Mouse (Mus musculus) liver, embryonic 14.5 days (tissue): ENCODE data around the gene Gpr37. TPM values are rescaled to one million over a fixed set of nuclear protein-coding genes. Genes with fewer than 3 reads are reported as not detected.

ENCODE experiments used
- ATAC-seq: fragments of 200-750 bp; cut with Nextera tagmentation; 2 replicates; pipeline ENCODE4 v1.8.0; 2017; ENCODE audit warnings: moderate number of reproducible peaks, mild to moderate bottlenecking, moderate library complexity; ENCODE audit not compliant: insufficient read depth
- DNase-seq, 3 experiments: peaks; one replicate each; pipeline ENCODE4 v3.0.0-alpha.2; 2012 to 2013; ENCODE audit warnings: low read depth in 3 of 3, low spot score in 3 of 3
- H3K27ac ChIP-seq: fragments of 300-500 bp; sonication (generic); 2 replicates; pipeline ENCODE4 v1.5.1; 2014; ENCODE audit warnings: moderate library complexity, mild to moderate bottlenecking, control low read depth, inconsistent platforms
- H3K27me3 ChIP-seq: fragments of 300-500 bp; sonication (generic); 2 replicates; pipeline ENCODE4 v1.6.1; 2014; ENCODE audit warnings: mild to moderate bottlenecking, low read length, moderate library complexity; ENCODE audit not compliant: control insufficient read depth, insufficient read depth
- H3K36me3 ChIP-seq: fragments of 300-500 bp; sonication (generic); replicated peaks from 2 replicates; pipeline ENCODE4 v1.6.1; 2014; ENCODE audit warnings: low read depth; ENCODE audit not compliant: control insufficient read depth, insufficient read depth
- H3K4me1 ChIP-seq, 2 experiments: fragments of 200-500 bp in 1 of 2; fragments of 300-500 bp in 1 of 2; sonication (generic) in 1 of 2; replicated peaks; 2 replicates each; pipeline ENCODE4 v1.6.1; 2012 to 2014; ENCODE audit warnings: antibody characterized with exemption in 1 of 2, inconsistent platforms in 1 of 2, low read length in 1 of 2; ENCODE audit not compliant: control insufficient read depth in 2 of 2, insufficient read depth in 2 of 2
- H3K4me2 ChIP-seq: fragments of 300-500 bp; sonication (generic); 2 replicates; pipeline ENCODE4 v1.6.1; 2014; ENCODE audit warnings: low read depth, mild to moderate bottlenecking, control low read depth, moderate library complexity
- H3K4me3 ChIP-seq, 2 experiments: fragments of 200-500 bp in 1 of 2; fragments of 300-500 bp in 1 of 2; sonication (generic) in 1 of 2; 2 replicates each; pipeline ENCODE4 v1.5.1; 2012 to 2014; ENCODE audit warnings: low read depth in 2 of 2, low read length in 2 of 2, mild to moderate bottlenecking in 2 of 2, control low read depth in 1 of 2, inconsistent platforms in 1 of 2, moderate library complexity in 1 of 2; ENCODE audit not compliant: insufficient read depth in 1 of 2
- H3K9ac ChIP-seq: fragments of 300-500 bp; sonication (generic); replicated peaks from 2 replicates; pipeline ENCODE4 v1.6.1; 2014; ENCODE audit warnings: mild to moderate bottlenecking, control low read depth, moderate library complexity
- H3K9me3 ChIP-seq: fragments of 300-500 bp; sonication (generic); 2 replicates; pipeline ENCODE4 v1.6.1; 2016; ENCODE audit warnings: low read length, mixed read lengths; ENCODE audit not compliant: control insufficient read depth
- CTCF ChIP-seq: IDR thresholded peaks from 2 replicates; pipeline ENCODE4 v1.5.1; 2016; ENCODE audit warnings: antibody characterized with exemption, low read depth, control low read depth
- EP300 ChIP-seq: IDR thresholded peaks from 2 replicates; pipeline ENCODE4 v1.6.1; 2016; ENCODE audit warnings: antibody characterized with exemption, low read depth
- WGBS: fragments of 180-500 bp; shearing (Covaris S2); extraction: QIAGEN DNeasy Blood & Tissue Kit; methylation state at CpG from one replicate; pipeline ENCODE4 v1.1.7; 2014; ENCODE audit not compliant: insufficient replicate concordance; 5-methylcytosine and 5-hydroxymethylcytosine counted together
- polyA plus RNA-seq, 2 experiments: library from polyadenylated mRNA; depleted of rRNA in 1 of 2; stranded (reverse) in 1 of 2; unstranded in 1 of 2; fragments of >200 nt; fragmentation: Nextera tagmentation in 1 of 2; extraction: Ambion mirVana in 1 of 2; gene quantifications; 2 replicates each; pipeline versions ENCODE4 v1.2.1 to v1.2.3; 2012 to 2014

The Gpr37 gene
- polyA plus RNA-seq, 2 experiments: 0.02 to 0.04 TPM

- no peak overlapping the region for H3K4me2 ChIP-seq
- WGBS: 51% methylated on average over 2 of the region's 2 CpGs
- no peaks in the 10 kb centered on the region for H3K4me1 ChIP-seq
- TF ChIP-seq CTCF (no peak), EP300 (no peak)
- H3K36me3 ChIP-seq: no peaks in the 10 kb centered on the region
- no peak overlapping the region for H3K4me3 ChIP-seq
- H3K27ac ChIP-seq: no peak overlapping the region
- no peaks in the 10 kb centered on the region for H3K9me3 ChIP-seq
- H3K27me3 ChIP-seq: peaks cover 13% of the 10 kb centered on the region
- DNase-seq (no peak), ATAC-seq (no peak)
- H3K9ac ChIP-seq: no peak overlapping the region
These were observed 6.1 kb downstream of the Gpr37 start for GRCm38 (mm10) chr6:25684391-25684790.

- Histone ChIP-seq H3K27ac (no peak overlapping the region), H3K36me3 (no peaks in the 10 kb centered on the region), H3K4me2 (no peak overlapping the region), H3K27me3 (no peaks in the 10 kb centered on the region), H3K4me1 (no peaks in the 10 kb centered on the region), H3K9ac (no peak overlapping the region), H3K4me3 (no peak overlapping the region), H3K9me3 (no peaks in the 10 kb centered on the region)
- 81% methylated on average over 4 of the region's 4 CpGs for WGBS
- TF ChIP-seq CTCF (no peak), EP300 (no peak)
- no peak for DNase-seq
- ATAC-seq: no peak
These were observed 15.4 kb downstream of the Gpr37 start for GRCm38 (mm10) chr6:25675111-25675510.

- H3K4me3 ChIP-seq: no peak overlapping the region
- H3K27ac ChIP-seq: no peak overlapping the region
- H3K9ac ChIP-seq: no peak overlapping the region
- 34% methylated on average over 3 of the region's 3 CpGs for WGBS
- ATAC-seq (no peak), DNase-seq (no peak)
- H3K4me2 ChIP-seq: no peak overlapping the region
- H3K4me1 ChIP-seq: 0 out of 4 replicates have a peak, but pooled peaks cover 0 to 2% of the 10 kb centered on the region in 2 experiments
- H3K36me3 ChIP-seq: no peaks in the 10 kb centered on the region
- H3K27me3 ChIP-seq: no peaks in the 10 kb centered on the region
- no peaks in the 10 kb centered on the region for H3K9me3 ChIP-seq
- TF ChIP-seq CTCF (no peak), EP300 (no peak)
These were observed 16.7 kb downstream of the Gpr37 start for GRCm38 (mm10) chr6:25673801-25674200.

GRCm38 (mm10) chr6:25670150-25670549 is 20.4 kb downstream of the Gpr37 start:
- Histone ChIP-seq H3K27me3 (no peaks in the 10 kb centered on the region), H3K9ac (no peak overlapping the region), H3K4me3 (no peak overlapping the region), H3K27ac (no peak overlapping the region), H3K36me3 (no peaks in the 10 kb centered on the region), H3K4me1 (0 out of 4 replicates have a peak, but pooled peaks cover 0 to 2% of the 10 kb centered on the region in 2 experiments), H3K4me2 (no peak overlapping the region), H3K9me3 (no peaks in the 10 kb centered on the region)
- peak; percentile 77 for ATAC-seq
- 11% methylated on average over 4 of the region's 4 CpGs for WGBS
- DNase-seq: peak in 2 of 3 experiments; percentile 5 to 14
- TF ChIP-seq EP300 (peak; percentile 36; the same call in 1 of the 2 replicates), CTCF (no peak)

- Histone ChIP-seq H3K9ac (no peak overlapping the region), H3K4me2 (no peak overlapping the region), H3K27me3 (no peaks in the 10 kb centered on the region), H3K4me1 (no peaks in the 10 kb centered on the region; a peak in 1 of 4 replicates), H3K9me3 (no peaks in the 10 kb centered on the region), H3K4me3 (no peak overlapping the region), H3K36me3 (no peaks in the 10 kb centered on the region), H3K27ac (no peak overlapping the region)
- WGBS: 37% methylated on average over 2 of the region's 2 CpGs
- peak; percentile 94 for ATAC-seq
- DNase-seq: peak; percentile 3 to 19 (median 9)
- TF ChIP-seq CTCF: no peak
- peak; percentile 82 for TF ChIP-seq EP300
These were observed 26.6 kb downstream of the Gpr37 start for GRCm38 (mm10) chr6:25663942-25664341.
